Mouse (Mus musculus) embryonic stem cell, embryonic (primary cell): ENCODE data around the gene Mtmr1.
"Not testable (repeated sequence)": the region's sequence is repeated elsewhere in the genome, so short reads cannot be mapped to it uniquely, and the experiment has no call there.

Experiments used
- CTCF ChIA-PET, 4 experiments: fragments of 300-600 bp in 2 of 4; fragments of 350-600 bp in 2 of 4; sonication (Branson Sonifier 250); formaldehyde crosslinking; loops; one replicate each; lab custom pipeline; 2022; ENCODE audit warnings: inconsistent platforms in 2 of 4; lab: Charles Lee
- POLR2A ChIA-PET, 4 experiments: fragments of 300-600 bp in 2 of 4; fragments of 350-600 bp in 2 of 4; sonication (Branson Sonifier 250); formaldehyde crosslinking; loops; one replicate each; lab custom pipeline; 2022; ENCODE audit warnings: antibody characterized with exemption in 4 of 4, inconsistent platforms in 1 of 4; lab: Charles Lee

The Mtmr1 gene

GRCm38 (mm10) chrX:71364554-71364991 is at the start of gene Mtmr1:
Gene Mtmr1, plus strand, starts transcription at chrX:71364760.
- CTCF ChIA-PET: interaction anchor here in 3 of 4 experiments (0.7 to 1.1 kb wide), 3 partner anchors 167 to 1544 kb away, joined by 3 read pairs; no protein-coding TSS in a partner anchor
- POLR2A ChIA-PET: interaction anchor here in 2 of 4 experiments (0.6 to 1.0 kb wide), 2 partner anchors 191 to 258 kb away, joined by 3 read pairs; partner anchors contain the start of gene Hmgb3 (in 1 of the 2)

GRCm38 (mm10) chrX:71352033-71352432 is 12.5 kb upstream of the Mtmr1 start:
- CTCF ChIA-PET: no interaction called here
- POLR2A ChIA-PET: no interaction called here

GRCm38 (mm10) chrX:71355331-71355730 is 9.2 kb upstream of the Mtmr1 start:
- POLR2A ChIA-PET: no interaction called here
- CTCF ChIA-PET: interaction anchor here in 1 of 4 experiments (0.7 kb wide), 1 partner anchor 981 kb away, joined by 8 read pairs; no protein-coding TSS in a partner anchor

GRCm38 (mm10) chrX:71361793-71362192 is 2.8 kb upstream of the Mtmr1 start:
- POLR2A ChIA-PET: interaction anchor here in 1 of 4 experiments (0.7 kb wide), 1 partner anchor 977 kb away, joined by 3 read pairs; no protein-coding TSS in a partner anchor

GRCm38 (mm10) chrX:71364062-71364461 is 498 bp upstream of the Mtmr1 start:
- CTCF ChIA-PET: interaction anchor here in 3 of 4 experiments (0.7 to 1.1 kb wide), 3 partner anchors 168 to 1544 kb away, joined by 3 read pairs; no protein-coding TSS in a partner anchor

More at GRCm38 (mm10) chrX:71361793-71362192, 2.8 kb upstream of the Mtmr1 start:
- CTCF ChIA-PET: not testable (repeated sequence)

GRCm38 (mm10) chrX:71365011-71365410 is 451 bp downstream of the Mtmr1 start:
- CTCF ChIA-PET: interaction anchor here in 2 of 4 experiments (1.0 to 1.1 kb wide), 2 partner anchors 167 to 1543 kb away, joined by 3 read pairs; no protein-coding TSS in a partner anchor
- POLR2A ChIA-PET: interaction anchor here in 2 of 4 experiments (0.6 to 1.0 kb wide), 2 partner anchors 191 to 257 kb away, joined by 3 read pairs; partner anchors contain the start of gene Hmgb3 (in 1 of the 2)

More at GRCm38 (mm10) chrX:71364062-71364461, 498 bp upstream of the Mtmr1 start:
- POLR2A ChIA-PET: no interaction called here

- CTCF ChIA-PET: no interaction called here
These were observed 950 bp downstream of the Mtmr1 start for GRCm38 (mm10) chrX:71365510-71365909.

GRCm38 (mm10) chrX:71366973-71367372 is 2.4 kb downstream of the Mtmr1 start:
- ChIA-PET CTCF (no interaction called here), POLR2A (interaction anchor here in 1 of 4 experiments (0.6 kb wide), 1 partner anchor 133 kb away, joined by 4 read pairs; no protein-coding TSS in a partner anchor)

More at GRCm38 (mm10) chrX:71365510-71365909, 950 bp downstream of the Mtmr1 start:
- POLR2A ChIA-PET: interaction anchor here in 1 of 4 experiments (1.0 kb wide), 1 partner anchor 190 kb away, joined by 3 read pairs; the partner anchor contains the start of gene Hmgb3

- CTCF ChIA-PET: no interaction called here
- POLR2A ChIA-PET: no interaction called here
These were observed 12.2 kb downstream of the Mtmr1 start for GRCm38 (mm10) chrX:71376781-71377180.

- ChIA-PET POLR2A (no interaction called here), CTCF (no interaction called here)
These were observed 13.9 kb downstream of the Mtmr1 start for GRCm38 (mm10) chrX:71378435-71378834.

- ChIA-PET POLR2A (no interaction called here), CTCF (no interaction called here)
These were observed 17.0 kb downstream of the Mtmr1 start for GRCm38 (mm10) chrX:71381571-71381970.

GRCm38 (mm10) chrX:71396326-71396725 is 31.8 kb downstream of the Mtmr1 start:
- POLR2A ChIA-PET: no interaction called here
- CTCF ChIA-PET: interaction anchor here in 1 of 4 experiments (1.1 kb wide), 1 partner anchor 29 kb away, joined by 3 read pairs; no protein-coding TSS in a partner anchor

GRCm38 (mm10) chrX:71406290-71406689 is 41.7 kb downstream of the Mtmr1 start:
- POLR2A ChIA-PET: no interaction called here
- CTCF ChIA-PET: interaction anchor here in 2 of 4 experiments (0.6 to 0.8 kb wide), 2 partner anchors 217 to 1502 kb away, joined by 4 read pairs; no protein-coding TSS in a partner anchor

GRCm38 (mm10) chrX:71408386-71408785 is 43.8 kb downstream of the Mtmr1 start:
- ChIA-PET POLR2A (no interaction called here), CTCF (no interaction called here)

GRCm38 (mm10) chrX:71412776-71413175 is 48.2 kb downstream of the Mtmr1 start:
- CTCF ChIA-PET: no interaction called here
- POLR2A ChIA-PET: interaction anchor here in 1 of 4 experiments (0.6 kb wide), 1 partner anchor 934 kb away, joined by 3 read pairs; no protein-coding TSS in a partner anchor

GRCm38 (mm10) chrX:71413616-71414015 is 49.1 kb downstream of the Mtmr1 start:
- POLR2A ChIA-PET: interaction anchor here in 1 of 4 experiments (0.5 kb wide), 1 partner anchor 207 kb away, joined by 4 read pairs; no protein-coding TSS in a partner anchor
- CTCF ChIA-PET: no interaction called here

GRCm38 (mm10) chrX:71424852-71425251 is 60.3 kb downstream of the Mtmr1 start:
- ChIA-PET POLR2A (no interaction called here), CTCF (interaction anchor here in 2 of 4 experiments (0.7 to 3.3 kb wide), 7 partner anchors 11 to 204 kb away, joined by 3 to 33 read pairs (median 6); no protein-coding TSS in a partner anchor)

GRCm38 (mm10) chrX:71425746-71426519 is 61.4 kb downstream of the Mtmr1 start:
- CTCF ChIA-PET: interaction anchor here (0.6 to 3.3 kb wide), 19 partner anchors 9 to 245 kb away, joined by 3 to 33 read pairs (median 3); no protein-coding TSS in a partner anchor
- POLR2A ChIA-PET: no interaction called here

GRCm38 (mm10) chrX:71427491-71427890 is 62.9 kb downstream of the Mtmr1 start:
- POLR2A ChIA-PET: no interaction called here
- CTCF ChIA-PET: interaction anchor here in 1 of 4 experiments (3.3 kb wide), 1 partner anchor 196 kb away, joined by 33 read pairs; no protein-coding TSS in a partner anchor
